Mouse (Mus musculus) neural tube, embryonic 14.5 days (tissue): Measurements from ENCODE around the gene Rcn1. TPM values are rescaled to one million over a fixed set of nuclear protein-coding genes. Genes with fewer than 3 reads are reported as not detected.

ENCODE experiments used
- ATAC-seq: fragments of 200-750 bp; cut with Nextera tagmentation; 2 replicates; pipeline ENCODE4 v1.8.0; 2017; ENCODE audit warnings: low read depth, mild to moderate bottlenecking, moderate TSS enrichment, moderate library complexity
- H3K27ac ChIP-seq: fragments of 300-500 bp; sonication (generic); 2 replicates; pipeline ENCODE4 v1.5.1; 2014; ENCODE audit warnings: low read depth, mild to moderate bottlenecking, control low read depth, low read length, moderate library complexity, mixed read lengths
- H3K27me3 ChIP-seq: fragments of 300-500 bp; sonication (generic); 2 replicates; pipeline ENCODE4 v1.6.1; 2014; ENCODE audit warnings: low read length; ENCODE audit not compliant: control insufficient read depth, insufficient read depth
- H3K36me3 ChIP-seq: fragments of 300-500 bp; sonication (generic); 2 replicates; pipeline ENCODE4 v1.6.1; 2014; ENCODE audit warnings: low read length, mixed read lengths; ENCODE audit not compliant: control insufficient read depth, insufficient read depth
- H3K4me1 ChIP-seq: fragments of 300-500 bp; sonication (generic); 2 replicates; pipeline ENCODE4 v1.6.1; 2014; ENCODE audit warnings: low read length; ENCODE audit not compliant: control insufficient read depth, insufficient read depth
- H3K4me2 ChIP-seq: fragments of 300-500 bp; sonication (generic); 2 replicates; pipeline ENCODE4 v1.6.1; 2014; ENCODE audit warnings: mild to moderate bottlenecking, low read depth, low read length, control low read depth
- H3K4me3 ChIP-seq: fragments of 300-500 bp; sonication (generic); 2 replicates; pipeline ENCODE4 v1.5.1; 2014; ENCODE audit warnings: low read depth, low read length, control low read depth, mixed read lengths
- H3K9ac ChIP-seq: fragments of 300-500 bp; sonication (generic); replicated peaks from 2 replicates; pipeline ENCODE4 v1.6.1; 2014; ENCODE audit warnings: low read depth, mild to moderate bottlenecking, control low read depth, low read length, mixed read lengths
- H3K9me3 ChIP-seq: fragments of 300-500 bp; sonication (generic); 2 replicates; pipeline ENCODE4 v1.6.1; 2016; ENCODE audit warnings: low read length; ENCODE audit not compliant: control insufficient read depth
- WGBS: fragments of 180-500 bp; shearing (Covaris S2); extraction: QIAGEN DNeasy Blood & Tissue Kit; methylation state at CpG from one replicate; pipeline ENCODE4 v1.1.7; 2014; 5-methylcytosine and 5-hydroxymethylcytosine counted together
- polyA plus RNA-seq: library from polyadenylated mRNA; unstranded; fragments of >200 nt; fragmentation: Nextera tagmentation; extraction: Ambion mirVana; gene quantifications from 2 replicates; pipeline ENCODE4 v1.2.1, GENCODE M21; 2014

Gene Rcn1
- polyA plus RNA-seq, 1 experiment from 2014 or later, result 18.9 TPM

GRCm38 (mm10) chr2:105389007-105389890 lies 9.9 kb downstream of the Rcn1 start:
- Histone ChIP-seq H3K9ac (no peak overlapping the region), H3K36me3 (no peaks in the 10 kb centered on the region), H3K4me2 (no peak overlapping the region), H3K27ac (no peak overlapping the region), H3K9me3 (no peaks in the 10 kb centered on the region), H3K27me3 (no peaks in the 10 kb centered on the region), H3K4me1 (no peaks in the 10 kb centered on the region), H3K4me3 (no peak overlapping the region)
- WGBS, result 85% methylated on average over 17 of the region's 17 CpGs
- ATAC-seq, result no peak

GRCm38 (mm10) chr2:105386418-105386817 lies 12.7 kb downstream of the Rcn1 start:
- Histone ChIP-seq H3K9ac (no peak overlapping the region), H3K4me3 (no peak overlapping the region), H3K9me3 (no peaks in the 10 kb centered on the region), H3K4me2 (no peak overlapping the region), H3K27me3 (no peaks in the 10 kb centered on the region), H3K4me1 (no peaks in the 10 kb centered on the region), H3K27ac (no peak overlapping the region), H3K36me3 (no peaks in the 10 kb centered on the region)
- WGBS, result 85% methylated on average over 4 of the region's 4 CpGs
- ATAC-seq, result no peak

GRCm38 (mm10) chr2:105384998-105385397 lies 14.1 kb downstream of the Rcn1 start:
- Histone ChIP-seq H3K27ac (no peak overlapping the region), H3K4me3 (no peak overlapping the region), H3K27me3 (no peaks in the 10 kb centered on the region), H3K4me1 (no peaks in the 10 kb centered on the region), H3K4me2 (no peak overlapping the region), H3K36me3 (no peaks in the 10 kb centered on the region), H3K9me3 (no peaks in the 10 kb centered on the region), H3K9ac (no peak overlapping the region)
- 74% methylated on average over 3 of the region's 3 CpGs for WGBS
- ATAC-seq, result no peak

GRCm38 (mm10) chr2:105383063-105383462 lies 16.1 kb downstream of the Rcn1 start:
- Histone ChIP-seq H3K27me3 (no peaks in the 10 kb centered on the region), H3K9ac (no peak overlapping the region), H3K4me3 (no peak overlapping the region), H3K27ac (no peak overlapping the region), H3K36me3 (no peaks in the 10 kb centered on the region), H3K9me3 (no peaks in the 10 kb centered on the region), H3K4me2 (no peak overlapping the region), H3K4me1 (no peaks in the 10 kb centered on the region)
- ATAC-seq, result no peak
- 85% methylated on average over 8 of the region's 8 CpGs for WGBS

GRCm38 (mm10) chr2:105380757-105381319 lies 18.3 kb downstream of the Rcn1 start:
- no peaks in the 10 kb centered on the region for H3K4me1 ChIP-seq
- WGBS, result 86% methylated on average over 3 of the region's 3 CpGs
- H3K4me3 ChIP-seq, result no peak overlapping the region
- no peak for ATAC-seq
- no peak overlapping the region for H3K4me2 ChIP-seq
- H3K9ac ChIP-seq, result no peak overlapping the region
- H3K36me3 ChIP-seq, result no peaks in the 10 kb centered on the region
- no peaks in the 10 kb centered on the region for H3K27me3 ChIP-seq
- no peaks in the 10 kb centered on the region for H3K9me3 ChIP-seq
- H3K27ac ChIP-seq, result no peak overlapping the region

GRCm38 (mm10) chr2:105379682-105380081 lies 19.4 kb downstream of the Rcn1 start:
- Histone ChIP-seq H3K4me3 (no peak overlapping the region), H3K9me3 (no peaks in the 10 kb centered on the region), H3K27ac (no peak overlapping the region), H3K4me2 (no peak overlapping the region), H3K36me3 (no peaks in the 10 kb centered on the region), H3K4me1 (no peaks in the 10 kb centered on the region), H3K9ac (no peak overlapping the region), H3K27me3 (no peaks in the 10 kb centered on the region)
- no peak for ATAC-seq
- WGBS, result 90% methylated on average over 1 of the region's 1 CpGs

- H3K36me3 ChIP-seq, result no peaks in the 10 kb centered on the region
- no peaks in the 10 kb centered on the region for H3K4me1 ChIP-seq
- no peaks in the 10 kb centered on the region for H3K27me3 ChIP-seq
- H3K9ac ChIP-seq, result no peak overlapping the region
- WGBS, result 79% methylated on average over 4 of the region's 4 CpGs
- H3K27ac ChIP-seq, result no peak overlapping the region
- no peak overlapping the region for H3K4me2 ChIP-seq
- ATAC-seq, result no peak
- H3K9me3 ChIP-seq, result no peaks in the 10 kb centered on the region
- no peak overlapping the region for H3K4me3 ChIP-seq
Measured at GRCm38 (mm10) chr2:105375705-105376104, 23.4 kb downstream of the Rcn1 start.

GRCm38 (mm10) chr2:105375261-105375660 lies 23.9 kb downstream of the Rcn1 start:
- Histone ChIP-seq H3K36me3 (no peaks in the 10 kb centered on the region), H3K9me3 (no peaks in the 10 kb centered on the region), H3K4me1 (no peaks in the 10 kb centered on the region), H3K27me3 (no peaks in the 10 kb centered on the region), H3K4me2 (no peak overlapping the region), H3K9ac (no peak overlapping the region), H3K27ac (no peak overlapping the region), H3K4me3 (no peak overlapping the region)
- WGBS, result 92% methylated on average over 7 of the region's 7 CpGs
- ATAC-seq, result no peak

GRCm38 (mm10) chr2:105373658-105374057 lies 25.5 kb downstream of the Rcn1 start:
- ATAC-seq, result no peak
- Histone ChIP-seq H3K4me2 (no peak overlapping the region), H3K9ac (no peak overlapping the region), H3K27ac (no peak overlapping the region), H3K27me3 (no peaks in the 10 kb centered on the region), H3K36me3 (no peaks in the 10 kb centered on the region), H3K4me3 (no peak overlapping the region), H3K4me1 (no peaks in the 10 kb centered on the region), H3K9me3 (no peaks in the 10 kb centered on the region)
- WGBS, result 88% methylated on average over 11 of the region's 11 CpGs
